Mouse (Mus musculus): ENCODE measurements around the gene Psmc6.

Gene Psmc6

GRCm38 (mm10) chr14:45329589-45330181 lies at the start of gene Psmc6:
Gene Psmc6, plus strand, starts transcription at chr14:45329788.
- in situ Hi-C loops (cut with MboI) = no loop called here

DNA sequence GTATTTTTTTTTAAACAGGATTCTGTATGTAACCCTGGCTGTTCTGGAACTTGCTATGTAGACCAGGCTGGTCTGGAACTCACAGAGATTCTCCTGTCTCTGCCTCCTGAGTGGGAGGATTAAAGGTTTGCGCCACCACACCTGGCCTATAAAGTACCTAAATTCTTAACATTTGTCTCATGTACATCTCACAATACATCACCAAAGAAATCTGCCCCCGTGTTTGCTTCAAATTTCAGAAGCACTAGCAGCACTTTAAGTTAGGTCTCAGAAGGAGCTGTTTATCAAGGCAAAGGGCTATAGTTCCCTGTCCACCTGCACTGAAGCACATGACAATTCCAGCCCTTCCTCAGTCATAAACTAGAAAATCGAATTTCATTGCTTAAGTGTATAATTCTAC lies 47.5 kb upstream of the Psmc6 start:
- in situ Hi-C loops (cut with MboI) = no loop called here

- in situ Hi-C loops (cut with MboI) = no loop called here
These were observed 38.0 kb upstream of the Psmc6 start for GRCm38 (mm10) chr14:45291608-45292007.

GRCm38 (mm10) chr14:45303939-45304338 lies 25.6 kb upstream of the Psmc6 start:
- in situ Hi-C loops (cut with MboI) = no loop called here

- in situ Hi-C loops (cut with MboI) = no loop called here
These were observed 25.2 kb upstream of the Psmc6 start for GRCm38 (mm10) chr14:45304389-45304788.

DNA sequence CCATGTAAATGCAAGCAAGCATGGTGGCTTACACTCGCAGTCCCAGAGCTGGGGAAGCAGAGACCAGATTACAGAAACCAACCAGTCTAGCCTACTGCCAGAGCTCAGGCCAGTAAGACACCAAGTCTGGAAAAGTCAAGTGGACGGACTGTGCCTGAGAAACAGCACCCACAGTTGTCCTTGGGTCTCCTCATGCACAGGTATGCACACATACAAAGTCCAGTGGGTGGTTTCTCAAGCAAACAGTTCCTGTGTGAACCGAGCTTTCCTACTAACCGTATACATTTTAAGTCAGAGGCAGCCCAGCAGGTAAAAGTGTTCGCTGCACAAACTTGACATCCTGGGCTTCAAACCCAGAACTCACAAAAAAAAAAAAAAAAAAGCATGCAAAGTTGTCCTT lies 23.7 kb upstream of the Psmc6 start:
- in situ Hi-C loops (cut with MboI) = no loop called here

DNA sequence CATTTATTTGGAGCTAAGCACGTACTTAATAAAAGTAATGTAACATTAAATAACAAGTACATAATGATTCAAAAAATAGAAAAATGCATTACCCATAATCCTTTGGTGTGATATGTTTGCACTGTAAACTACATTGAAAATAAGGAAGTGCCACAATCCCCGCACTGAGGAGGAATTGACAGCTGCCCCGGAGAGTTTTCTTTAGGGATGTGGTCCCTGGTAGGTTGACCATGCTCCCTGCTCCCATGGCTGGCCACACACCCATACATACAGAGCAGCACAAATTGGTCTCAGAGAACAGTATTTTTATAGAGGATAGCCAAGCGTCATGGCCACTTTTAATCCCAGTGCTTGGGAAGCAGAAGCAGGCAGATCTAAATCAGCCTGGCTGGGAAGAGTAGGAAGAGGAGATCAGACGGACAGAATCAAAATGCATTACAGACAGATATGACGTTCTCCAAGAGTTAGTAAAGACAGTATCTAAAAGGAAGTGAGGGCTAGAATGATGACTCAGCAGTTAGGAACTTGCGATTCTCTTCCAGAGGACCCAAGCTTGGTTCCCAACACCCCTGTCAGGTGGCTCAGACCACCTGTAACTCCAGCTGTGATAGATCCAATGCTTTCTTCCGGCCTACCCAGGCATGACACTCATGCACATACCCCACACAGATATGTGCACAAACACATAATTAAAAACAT lies 21.8 kb upstream of the Psmc6 start:
- in situ Hi-C loops (cut with MboI) = no loop called here

DNA sequence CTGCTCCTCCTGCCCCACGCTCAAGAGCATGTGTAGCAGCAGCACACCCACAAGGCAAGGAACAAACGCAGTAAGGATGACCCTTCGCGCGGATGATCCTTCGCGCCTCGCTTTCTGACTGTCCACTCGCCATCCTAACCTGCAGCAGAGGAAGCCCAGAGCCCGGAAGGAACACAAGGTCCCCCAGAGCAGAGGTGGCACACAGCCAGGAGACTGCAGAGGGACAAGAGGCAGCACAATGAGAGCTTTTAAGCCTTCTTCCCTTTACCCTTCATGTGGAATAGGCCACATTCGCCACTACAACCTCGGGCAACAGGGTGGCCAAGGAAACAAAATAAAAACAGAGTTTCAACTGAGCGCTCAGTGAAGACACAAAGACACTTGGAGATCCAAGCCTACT lies 19.9 kb upstream of the Psmc6 start:
- in situ Hi-C loops (cut with MboI) = no loop called here

DNA sequence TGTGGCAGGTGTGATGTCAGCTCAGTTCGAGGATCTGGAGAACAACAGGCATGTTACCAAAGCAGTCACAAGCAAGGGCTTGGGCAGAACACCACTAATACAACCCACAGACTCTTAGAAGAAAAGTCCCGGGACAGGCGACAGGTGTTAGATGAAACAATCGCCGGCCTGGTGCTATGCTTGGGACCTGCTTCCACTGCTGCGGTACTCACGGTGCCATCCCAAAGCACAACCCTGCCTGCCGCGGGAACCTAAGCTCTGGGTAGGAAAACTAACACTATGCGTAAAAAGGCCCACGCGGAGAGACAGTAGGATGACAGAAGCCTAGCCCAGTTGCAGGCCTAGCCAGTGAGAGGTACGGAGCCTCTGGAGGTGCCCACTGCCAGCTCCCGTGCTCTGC lies 19.5 kb upstream of the Psmc6 start:
- in situ Hi-C loops (cut with MboI) = no loop called here

GRCm38 (mm10) chr14:45316927-45317326 lies 12.7 kb upstream of the Psmc6 start:
- in situ Hi-C loops (cut with MboI) = no loop called here

GRCm38 (mm10) chr14:45317921-45318411 lies 11.6 kb upstream of the Psmc6 start:
- in situ Hi-C loops (cut with MboI) = no loop called here

- in situ Hi-C loops (cut with MboI) = no loop called here
These were observed 11.0 kb upstream of the Psmc6 start, which contains the start of gene Ero1l for GRCm38 (mm10) chr14:45318426-45319236. Gene Ero1l, minus strand, starts transcription at chr14:45318771.

GRCm38 (mm10) chr14:45319237-45319610 lies 10.4 kb upstream of the Psmc6 start:
- in situ Hi-C loops (cut with MboI) = no loop called here

- in situ Hi-C loops (cut with MboI) = no loop called here
These were observed 9.5 kb upstream of the Psmc6 start for GRCm38 (mm10) chr14:45320111-45320510.

GRCm38 (mm10) chr14:45321067-45321466 lies 8.5 kb upstream of the Psmc6 start:
- in situ Hi-C loops (cut with MboI) = no loop called here

DNA sequence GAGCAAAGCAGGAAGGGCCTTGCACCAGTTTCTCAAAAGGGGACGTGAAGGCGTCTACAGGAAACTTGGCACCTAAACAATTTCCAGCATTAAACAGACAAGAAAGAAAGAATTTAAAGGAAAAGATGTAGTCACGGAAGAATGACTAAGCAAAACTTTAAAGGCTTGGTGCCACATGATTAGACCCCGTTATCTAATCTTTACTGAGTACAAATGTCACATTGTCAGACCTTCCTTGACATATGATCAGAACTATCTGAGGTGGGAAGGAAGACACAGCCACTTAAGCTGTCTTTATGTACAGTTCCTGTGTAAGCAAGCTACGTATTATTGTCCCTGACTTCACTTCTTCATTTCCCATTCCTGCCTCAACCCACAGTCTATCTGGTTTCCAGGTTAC lies 8.0 kb upstream of the Psmc6 start:
- in situ Hi-C loops (cut with MboI) = no loop called here

GRCm38 (mm10) chr14:45322450-45322849 lies 7.1 kb upstream of the Psmc6 start:
- in situ Hi-C loops (cut with MboI) = no loop called here

GRCm38 (mm10) chr14:45323320-45323719 lies 6.3 kb upstream of the Psmc6 start:
- in situ Hi-C loops (cut with MboI) = no loop called here

DNA sequence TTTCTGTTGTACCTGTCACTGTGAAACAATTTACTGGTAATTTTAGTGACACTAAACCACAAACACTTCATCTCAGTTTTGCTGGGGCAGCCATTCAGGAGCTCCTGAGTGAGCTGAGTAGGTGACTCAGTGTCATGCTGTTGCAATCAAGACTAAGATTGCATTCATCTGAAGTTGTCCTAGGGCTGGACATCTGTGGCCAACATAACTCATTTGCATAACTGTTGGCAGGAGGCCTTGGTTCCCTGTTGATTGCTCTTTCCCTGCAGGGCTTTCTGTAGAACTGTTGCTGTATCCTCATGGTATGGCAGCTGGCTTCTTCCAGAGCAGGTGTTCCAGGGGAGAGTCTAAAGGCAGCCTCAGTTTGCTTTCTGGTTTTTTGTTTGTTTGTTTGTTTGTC lies 4.1 kb upstream of the Psmc6 start:
- in situ Hi-C loops (cut with MboI) = no loop called here

GRCm38 (mm10) chr14:45328072-45328713 lies 1.4 kb upstream of the Psmc6 start:
- in situ Hi-C loops (cut with MboI) = no loop called here

- in situ Hi-C loops (cut with MboI) = no loop called here
These were observed 485 bp upstream of the Psmc6 start for GRCm38 (mm10) chr14:45329018-45329588.
